Mouse (Mus musculus): ENCODE data around the gene Foxd1. TPM values are rescaled to one million over a fixed set of nuclear protein-coding genes. Genes with fewer than 3 reads are reported as not detected.

Gene Foxd1
- 0.02 TPM in 1 of 2 replicates, not detected in the other for polyA plus RNA-seq (2015; fragmentation: Nextera tagmentation; extraction: Ambion mirVana)

DNA sequence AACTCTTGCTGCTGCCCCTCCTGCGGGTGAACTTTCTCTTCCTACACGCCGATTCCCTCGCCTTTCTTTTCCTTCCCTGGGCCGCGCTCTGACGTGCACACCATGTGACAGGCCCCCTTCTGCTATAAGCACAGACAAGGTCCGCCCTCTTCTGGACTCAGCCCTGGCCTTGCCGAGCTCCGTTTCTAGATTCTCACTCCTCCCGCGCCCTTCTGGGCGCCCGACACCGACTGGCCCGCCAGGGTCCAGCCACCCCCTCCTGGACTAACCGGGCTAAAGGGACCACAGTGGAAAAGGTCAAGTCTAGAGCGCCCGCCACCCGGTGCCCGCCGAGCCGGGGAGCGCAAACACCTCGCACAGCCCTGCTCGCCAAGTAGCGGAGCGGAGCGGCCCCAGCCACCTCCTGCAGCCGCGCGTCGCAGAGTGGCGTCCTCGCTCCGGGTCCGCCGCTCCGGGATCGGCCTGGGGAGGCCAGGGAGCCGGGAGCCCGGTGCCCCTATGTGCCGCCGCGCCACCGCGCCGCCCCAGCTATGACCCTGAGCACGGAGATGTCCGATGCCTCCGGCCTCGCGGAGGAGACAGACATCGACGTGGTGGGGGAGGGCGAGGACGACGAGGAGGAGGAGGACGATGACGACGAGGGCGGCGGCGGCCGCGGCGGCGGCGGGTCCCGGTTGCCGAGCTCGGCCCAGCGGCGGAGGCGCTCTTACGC lies at the start of gene Foxd1:
TSS of gene Foxd1 (plus strand) at position 153 of the 712 bp plus-strand sequence.
- Histone ChIP-seq H3K36me3 (ENCODE audit: control insufficient read depth, insufficient read depth, low read length) (no peaks in the 10 kb centered on the region), H3K9ac (ENCODE audit: low read depth, low read length) (peak within 1 kb of the TSS; percentile 37; the same call in 1 of the 2 replicates), H3K4me2 (ENCODE audit: low read depth, low read length) (peak within 1 kb of the TSS; percentile 90), H3K4me1 (ENCODE audit: control insufficient read depth, insufficient read depth, low read length) (peaks cover 24% of the 10 kb centered on the region), H3K27me3 (replicated peaks; ENCODE audit: control insufficient read depth, insufficient read depth, low read length) (peaks cover 75% of the 10 kb centered on the region), H3K4me3 (ENCODE audit: low read length) (peak within 1 kb of the TSS; percentile 51), H3K27ac (ENCODE audit: low read length) (no peak within 1 kb of the TSS), H3K9me3 (ENCODE audit: control insufficient read depth, low read length) (no peaks in the 10 kb centered on the region)
- WGBS: under 1% methylated on average over 68 of the region's 76 CpGs
- peak; percentile 89 for ATAC-seq

DNA sequence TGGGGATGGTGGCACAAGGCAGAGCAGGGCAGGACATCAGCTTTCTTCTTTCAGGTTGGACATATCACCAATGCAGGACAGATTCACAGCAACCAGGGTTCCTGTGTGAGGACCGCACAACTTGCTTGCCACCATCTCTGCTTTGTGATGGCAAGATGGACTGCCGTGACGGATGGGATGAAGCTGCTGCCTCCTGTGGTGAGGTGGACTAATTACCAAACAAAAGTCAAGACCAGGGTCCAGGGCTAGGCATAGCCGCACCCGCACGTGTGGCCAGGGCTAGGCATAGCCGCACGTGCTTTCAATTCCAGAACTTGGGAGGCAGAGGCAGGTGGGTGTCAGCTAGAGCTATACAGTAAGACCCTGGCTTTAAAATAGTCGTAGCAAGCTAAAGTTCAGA lies 48.8 kb upstream of the Foxd1 start:
- no peak overlapping the region for H3K27ac ChIP-seq (ENCODE audit: low read length)
- no peaks in the 10 kb centered on the region for H3K9me3 ChIP-seq (ENCODE audit: control insufficient read depth, low read length)
- 0 out of 2 replicates have a peak, but pooled peaks cover 4% of the 10 kb centered on the region for H3K4me1 ChIP-seq (ENCODE audit: control insufficient read depth, insufficient read depth, low read length)
- ATAC-seq: no peak
- no peaks in the 10 kb centered on the region for H3K27me3 ChIP-seq (replicated peaks; ENCODE audit: control insufficient read depth, insufficient read depth, low read length)
- no peak overlapping the region for H3K4me2 ChIP-seq (ENCODE audit: low read depth, low read length)
- 91% methylated on average over 9 of the region's 9 CpGs for WGBS
- H3K9ac ChIP-seq (ENCODE audit: low read depth, low read length): no peak overlapping the region
- H3K36me3 ChIP-seq (ENCODE audit: control insufficient read depth, insufficient read depth, low read length): no peaks in the 10 kb centered on the region
- no peak overlapping the region for H3K4me3 ChIP-seq (ENCODE audit: low read length)

GRCm38 (mm10) chr13:98306393-98306792 lies 47.6 kb upstream of the Foxd1 start:
- Histone ChIP-seq H3K27ac (ENCODE audit: low read length) (no peak overlapping the region), H3K9ac (ENCODE audit: low read depth, low read length) (no peak overlapping the region), H3K4me1 (ENCODE audit: control insufficient read depth, insufficient read depth, low read length) (0 out of 2 replicates have a peak, but pooled peaks cover 4% of the 10 kb centered on the region), H3K36me3 (ENCODE audit: control insufficient read depth, insufficient read depth, low read length) (no peaks in the 10 kb centered on the region), H3K27me3 (replicated peaks; ENCODE audit: control insufficient read depth, insufficient read depth, low read length) (no peaks in the 10 kb centered on the region), H3K4me3 (ENCODE audit: low read length) (no peak overlapping the region), H3K4me2 (ENCODE audit: low read depth, low read length) (no peak overlapping the region), H3K9me3 (ENCODE audit: control insufficient read depth, low read length) (no peaks in the 10 kb centered on the region)
- ATAC-seq: no peak
- 38% methylated on average over 5 of the region's 5 CpGs for WGBS

GRCm38 (mm10) chr13:98306852-98307475 lies 47.1 kb upstream of the Foxd1 start:
- H3K9ac ChIP-seq (ENCODE audit: low read depth, low read length): no peak overlapping the region
- H3K4me2 ChIP-seq (ENCODE audit: low read depth, low read length): no peak overlapping the region
- 35% methylated on average over 14 of the region's 14 CpGs for WGBS

DNA sequence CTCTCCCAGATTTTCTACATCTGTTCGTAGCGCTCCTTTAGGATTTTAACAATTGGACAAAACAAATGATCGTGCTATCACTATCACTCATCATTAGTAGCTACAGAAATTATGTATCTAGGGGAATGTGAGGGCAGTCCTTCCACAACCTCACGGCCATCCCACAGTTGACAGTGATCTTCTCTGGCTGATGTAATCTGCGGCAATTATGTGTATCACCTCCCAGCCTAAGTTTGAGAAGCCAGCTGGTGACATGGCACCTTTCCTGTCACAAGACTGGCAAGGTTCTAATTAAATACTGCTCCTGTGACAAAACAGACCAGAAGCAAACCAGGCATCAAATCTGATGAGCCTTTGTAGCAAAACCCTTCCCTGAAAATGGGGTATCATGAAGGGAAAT lies 46.0 kb upstream of the Foxd1 start:
- H3K27me3 ChIP-seq (replicated peaks; ENCODE audit: control insufficient read depth, insufficient read depth, low read length): no peaks in the 10 kb centered on the region

More at GRCm38 (mm10) chr13:98306852-98307475, 47.1 kb upstream of the Foxd1 start:
- Histone ChIP-seq H3K36me3 (ENCODE audit: control insufficient read depth, insufficient read depth, low read length) (no peaks in the 10 kb centered on the region), H3K9me3 (ENCODE audit: control insufficient read depth, low read length) (no peaks in the 10 kb centered on the region), H3K4me1 (ENCODE audit: control insufficient read depth, insufficient read depth, low read length) (0 out of 2 replicates have a peak, but pooled peaks cover 4% of the 10 kb centered on the region), H3K27ac (ENCODE audit: low read length) (no peak overlapping the region), H3K27me3 (replicated peaks; ENCODE audit: control insufficient read depth, insufficient read depth, low read length) (no peaks in the 10 kb centered on the region), H3K4me3 (ENCODE audit: low read length) (no peak overlapping the region)
- no peak for ATAC-seq

GRCm38 (mm10) chr13:98308724-98309123 lies 45.3 kb upstream of the Foxd1 start:
- H3K27ac ChIP-seq (ENCODE audit: low read length): no peak overlapping the region
- WGBS: 78% methylated on average over 4 of the region's 4 CpGs
- H3K27me3 ChIP-seq (replicated peaks; ENCODE audit: control insufficient read depth, insufficient read depth, low read length): no peaks in the 10 kb centered on the region
- no peak overlapping the region for H3K9ac ChIP-seq (ENCODE audit: low read depth, low read length)
- no peak for ATAC-seq
- no peak overlapping the region for H3K4me2 ChIP-seq (ENCODE audit: low read depth, low read length)
- no peaks in the 10 kb centered on the region for H3K36me3 ChIP-seq (ENCODE audit: control insufficient read depth, insufficient read depth, low read length)
- no peak overlapping the region for H3K4me3 ChIP-seq (ENCODE audit: low read length)
- 0 out of 2 replicates have a peak, but pooled peaks cover 4% of the 10 kb centered on the region for H3K4me1 ChIP-seq (ENCODE audit: control insufficient read depth, insufficient read depth, low read length)
- H3K9me3 ChIP-seq (ENCODE audit: control insufficient read depth, low read length): no peaks in the 10 kb centered on the region

More for the DNA sequence above, 46.0 kb upstream of the Foxd1 start:
- Histone ChIP-seq H3K4me1 (ENCODE audit: control insufficient read depth, insufficient read depth, low read length) (0 out of 2 replicates have a peak, but pooled peaks cover 4% of the 10 kb centered on the region), H3K9me3 (ENCODE audit: control insufficient read depth, low read length) (no peaks in the 10 kb centered on the region), H3K4me2 (ENCODE audit: low read depth, low read length) (no peak overlapping the region), H3K27ac (ENCODE audit: low read length) (no peak overlapping the region), H3K9ac (ENCODE audit: low read depth, low read length) (no peak overlapping the region), H3K36me3 (ENCODE audit: control insufficient read depth, insufficient read depth, low read length) (no peaks in the 10 kb centered on the region), H3K4me3 (ENCODE audit: low read length) (no peak overlapping the region)
- 74% methylated on average over 5 of the region's 5 CpGs for WGBS
- no peak for ATAC-seq

DNA sequence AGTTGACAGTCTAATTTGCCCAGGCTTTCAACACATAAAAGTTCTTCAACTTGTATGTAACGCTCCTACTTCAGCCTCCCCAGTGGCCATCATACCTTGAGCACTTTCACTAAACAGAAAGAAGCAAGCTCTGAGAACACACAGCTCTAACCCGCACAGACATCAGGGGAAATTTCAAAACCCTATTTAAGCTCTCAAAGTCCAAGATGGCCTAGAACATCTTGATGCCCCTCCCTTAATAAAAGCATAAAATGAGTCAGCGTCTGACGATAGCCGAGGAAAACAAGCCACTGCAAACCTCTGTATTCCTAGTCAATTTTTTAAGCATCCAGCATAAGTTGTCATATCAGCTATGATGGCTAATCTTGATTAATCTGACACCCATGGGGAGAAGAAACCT lies 42.4 kb upstream of the Foxd1 start:
- H3K27me3 ChIP-seq (replicated peaks; ENCODE audit: control insufficient read depth, insufficient read depth, low read length): no peaks in the 10 kb centered on the region
- no peak overlapping the region for H3K4me2 ChIP-seq (ENCODE audit: low read depth, low read length)
- no peak overlapping the region for H3K4me3 ChIP-seq (ENCODE audit: low read length)
- no peaks in the 10 kb centered on the region for H3K36me3 ChIP-seq (ENCODE audit: control insufficient read depth, insufficient read depth, low read length)
- no peaks in the 10 kb centered on the region for H3K9me3 ChIP-seq (ENCODE audit: control insufficient read depth, low read length)
- ATAC-seq: 0 out of 2 replicates have a peak, but pooled peaks have one; percentile 36
- peaks cover 14% of the 10 kb centered on the region; the same call in 1 of the 2 replicates for H3K4me1 ChIP-seq (ENCODE audit: control insufficient read depth, insufficient read depth, low read length)
- 72% methylated on average over 5 of the region's 5 CpGs for WGBS
- no peak overlapping the region for H3K9ac ChIP-seq (ENCODE audit: low read depth, low read length)
- H3K27ac ChIP-seq (ENCODE audit: low read length): no peak overlapping the region

DNA sequence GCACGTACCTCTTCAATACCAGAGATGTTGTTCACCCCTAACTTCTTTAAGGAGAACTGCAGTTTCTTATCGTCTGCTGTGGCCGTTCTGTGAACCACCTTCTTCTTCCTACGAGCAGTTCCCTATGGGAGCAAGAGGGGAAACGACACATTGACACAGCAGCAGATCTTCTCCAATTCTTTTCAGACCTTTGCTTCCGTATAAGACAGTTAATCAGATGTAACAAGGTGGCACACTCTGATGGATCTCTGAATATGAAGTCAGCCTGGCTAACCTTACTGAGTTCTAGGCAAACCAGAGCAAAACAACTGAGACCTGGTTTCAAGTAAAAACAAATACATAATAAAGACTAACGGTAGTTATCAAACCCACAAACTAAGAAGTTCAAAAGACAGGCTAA lies 40.4 kb upstream of the Foxd1 start:
- Histone ChIP-seq H3K9ac (ENCODE audit: low read depth, low read length) (no peak overlapping the region), H3K27me3 (replicated peaks; ENCODE audit: control insufficient read depth, insufficient read depth, low read length) (no peaks in the 10 kb centered on the region), H3K4me2 (ENCODE audit: low read depth, low read length) (no peak overlapping the region), H3K27ac (ENCODE audit: low read length) (no peak overlapping the region), H3K36me3 (ENCODE audit: control insufficient read depth, insufficient read depth, low read length) (no peaks in the 10 kb centered on the region), H3K4me3 (ENCODE audit: low read length) (no peak overlapping the region), H3K4me1 (ENCODE audit: control insufficient read depth, insufficient read depth, low read length) (peaks cover 9% of the 10 kb centered on the region; the same call in 1 of the 2 replicates), H3K9me3 (ENCODE audit: control insufficient read depth, low read length) (no peaks in the 10 kb centered on the region)
- no peak for ATAC-seq
- 67% methylated on average over 7 of the region's 7 CpGs for WGBS

DNA sequence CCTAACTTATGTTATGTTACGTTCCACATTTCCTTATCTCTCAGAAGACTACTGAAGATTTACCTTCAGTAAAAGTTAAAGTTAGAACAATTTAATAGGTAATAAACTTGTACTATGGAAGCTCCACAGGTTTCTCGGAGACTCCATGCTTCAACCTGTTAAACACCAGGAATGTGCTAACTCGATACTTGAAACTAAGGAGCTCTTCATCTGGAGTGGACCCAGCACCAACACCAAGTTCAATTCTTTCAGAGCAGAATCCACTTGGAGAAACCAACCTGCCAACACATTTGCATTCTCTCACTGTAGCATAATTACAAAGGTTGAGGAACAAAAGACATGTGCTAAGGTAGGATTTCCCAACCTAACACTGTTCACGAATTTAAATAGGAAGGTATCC lies 38.9 kb upstream of the Foxd1 start:
- no peak overlapping the region for H3K9ac ChIP-seq (ENCODE audit: low read depth, low read length)
- H3K4me3 ChIP-seq (ENCODE audit: low read length): no peak overlapping the region
- peaks cover 9% of the 10 kb centered on the region; the same call in 1 of the 2 replicates for H3K4me1 ChIP-seq (ENCODE audit: control insufficient read depth, insufficient read depth, low read length)
- no peaks in the 10 kb centered on the region for H3K9me3 ChIP-seq (ENCODE audit: control insufficient read depth, low read length)
- H3K27ac ChIP-seq (ENCODE audit: low read length): no peak overlapping the region
- peak overlapping the region; percentile 75; the same call in 1 of the 2 replicates for H3K4me2 ChIP-seq (ENCODE audit: low read depth, low read length)
- no peaks in the 10 kb centered on the region for H3K36me3 ChIP-seq (ENCODE audit: control insufficient read depth, insufficient read depth, low read length)
- H3K27me3 ChIP-seq (replicated peaks; ENCODE audit: control insufficient read depth, insufficient read depth, low read length): no peaks in the 10 kb centered on the region
- ATAC-seq: no peak
- 52% methylated on average over 4 of the region's 4 CpGs for WGBS

Measured in intestine, embryonic 16.5 days (tissue).